Mouse (Mus musculus): ENCODE measurements around the gene Olfr643. TPM values are rescaled to one million over a fixed set of nuclear protein-coding genes. Genes with fewer than 3 reads are reported as not detected.

The Olfr643 gene
- total and polyA plus RNA-seq, 3 experiments, result not detected

DNA sequence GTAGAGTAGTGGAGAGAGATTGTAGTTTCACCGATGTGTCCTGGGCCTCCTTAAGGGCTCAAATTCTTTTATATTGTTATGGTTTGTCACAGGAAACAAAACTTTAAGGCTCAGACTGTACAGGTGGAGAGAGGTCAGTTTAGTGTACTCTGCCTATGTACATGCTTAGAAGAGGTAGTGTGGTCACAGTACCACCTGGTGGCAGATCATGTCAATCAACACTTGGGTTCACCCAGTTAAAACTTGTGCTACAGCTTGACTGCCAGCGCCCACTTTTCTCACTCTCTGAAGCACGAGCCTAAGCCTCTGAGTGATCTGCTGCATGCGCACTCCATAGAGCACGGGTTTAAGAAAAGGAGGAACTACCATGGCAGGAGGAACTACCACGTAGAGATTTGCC, 29.9 kb upstream of the Olfr643 start:
- ATAC-seq (ENCODE audit: extremely low read depth, insufficient number of reproducible peaks, low FRiP score, poor library complexity, severe bottlenecking) (no peak), DNase-seq (ENCODE audit: low spot score) (no peak)
- Histone ChIP-seq H3K4me3 (ENCODE audit: low read depth, low read length) (no peak overlapping the region), H3K36me3 (replicated peaks) (no peaks in the 10 kb centered on the region), H3K4me1 (ENCODE audit: insufficient read depth, low read depth, low read length) (no peaks in the 10 kb centered on the region), H3K9me3 (replicated peaks) (no peaks in the 10 kb centered on the region), H3K27me3 (ENCODE audit: insufficient read depth, low read length) (0 out of 2 replicates have a peak, but pooled peaks cover 3% of the 10 kb centered on the region)
- TF ChIP-seq TAL1 (conservative IDR thresholded peaks at IDR 0.05; ENCODE audit: low read depth, low read length), result no peak
- no peak for TF ChIP-seq CTCF (IDR thresholded peaks at IDR 0.05; ENCODE audit: low read depth, low read length)
- no peak for TF ChIP-seq GATA2 (IDR thresholded peaks at IDR 0.05; ENCODE audit: borderline replicate concordance, low read depth, low read length)
- no peak for TF ChIP-seq GATA1 (IDR thresholded peaks at IDR 0.05; ENCODE audit: borderline replicate concordance, low read length)
- no peak for TF ChIP-seq POLR2AphosphoS5 (IDR thresholded peaks at IDR 0.05; ENCODE audit: insufficient replicate concordance, low read depth, low read length)

DNA sequence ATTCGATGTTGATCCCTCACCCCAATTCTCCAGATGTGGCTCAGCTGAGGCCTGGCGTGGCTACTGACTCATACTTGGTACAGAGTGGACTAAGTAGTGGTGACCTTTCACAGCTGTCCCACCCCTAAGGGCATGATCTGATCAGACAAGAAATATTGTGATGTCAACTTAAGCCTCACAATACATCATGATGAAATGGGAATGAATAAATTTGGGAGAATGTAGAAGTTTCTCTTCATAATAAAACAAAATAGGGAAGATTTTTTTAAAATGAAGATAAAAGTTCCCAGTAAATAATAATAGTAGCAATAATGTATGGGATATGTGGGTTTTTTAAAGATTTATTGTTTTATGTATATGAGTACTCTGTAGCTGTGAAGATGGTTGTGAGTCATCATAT, 13.3 kb upstream of the Olfr643 start, which contains the start of gene Ubqlnl:
Ubqlnl (minus strand) TSS at position 101 of the 400 bp plus-strand sequence.
- Histone ChIP-seq H3K4me3 (ENCODE audit: low read depth, low read length) (no peak within 1 kb of the TSS), H3K9me3 (replicated peaks) (no peaks in the 10 kb centered on the region), H3K27me3 (ENCODE audit: insufficient read depth, low read length) (no peaks in the 10 kb centered on the region; the same call in 1 of the 2 replicates), H3K36me3 (replicated peaks) (no peaks in the 10 kb centered on the region), H3K4me1 (ENCODE audit: insufficient read depth, low read depth, low read length) (no peaks in the 10 kb centered on the region)
- ATAC-seq (ENCODE audit: extremely low read depth, insufficient number of reproducible peaks, low FRiP score, poor library complexity, severe bottlenecking), result no peak
- no peak for DNase-seq (ENCODE audit: low spot score)
- TF ChIP-seq POLR2AphosphoS5 (IDR thresholded peaks at IDR 0.05; ENCODE audit: insufficient replicate concordance, low read depth, low read length), result no peak
- no peak for TF ChIP-seq GATA1 (IDR thresholded peaks at IDR 0.05; ENCODE audit: borderline replicate concordance, low read length)
- TF ChIP-seq TAL1 (conservative IDR thresholded peaks at IDR 0.05; ENCODE audit: low read depth, low read length), result no peak
- no peak for TF ChIP-seq GATA2 (IDR thresholded peaks at IDR 0.05; ENCODE audit: borderline replicate concordance, low read depth, low read length)
- TF ChIP-seq CTCF (IDR thresholded peaks at IDR 0.05; ENCODE audit: low read depth, low read length), result no peak

DNA sequence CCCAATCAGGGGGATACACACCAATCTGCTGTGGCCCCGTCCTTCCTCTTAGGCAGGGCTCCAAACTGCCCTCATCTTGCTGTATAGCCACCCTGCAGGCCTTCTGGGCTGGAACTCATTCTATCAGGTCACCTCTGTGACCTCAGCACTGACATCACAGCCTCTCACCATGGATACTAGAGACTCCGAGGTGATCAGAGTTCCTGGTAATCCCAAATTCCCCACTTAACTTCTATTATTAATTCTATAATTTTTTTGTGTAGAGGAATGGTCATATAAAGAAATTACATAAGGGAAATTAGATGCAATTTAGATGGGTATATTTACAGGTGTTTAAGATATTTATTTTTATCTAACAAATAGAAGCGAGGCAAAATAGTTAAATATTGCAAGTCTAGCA, 6.0 kb upstream of the Olfr643 start, which contains the start of gene Ubqln3:
Ubqln3 (minus strand) TSS at position 101 of the 400 bp plus-strand sequence.
- Histone ChIP-seq H3K27me3 (ENCODE audit: insufficient read depth, low read length) (no peaks in the 10 kb centered on the region; the same call in 1 of the 2 replicates), H3K4me3 (ENCODE audit: low read depth, low read length) (no peak within 1 kb of the TSS), H3K9me3 (replicated peaks) (no peaks in the 10 kb centered on the region), H3K36me3 (replicated peaks) (no peaks in the 10 kb centered on the region), H3K4me1 (ENCODE audit: insufficient read depth, low read depth, low read length) (no peaks in the 10 kb centered on the region)
- ATAC-seq (ENCODE audit: extremely low read depth, insufficient number of reproducible peaks, low FRiP score, poor library complexity, severe bottlenecking) (no peak), DNase-seq (ENCODE audit: low spot score) (no peak)
- TF ChIP-seq CTCF (IDR thresholded peaks at IDR 0.05; ENCODE audit: low read depth, low read length) (no peak), TAL1 (conservative IDR thresholded peaks at IDR 0.05; ENCODE audit: low read depth, low read length) (no peak), GATA1 (IDR thresholded peaks at IDR 0.05; ENCODE audit: borderline replicate concordance, low read length) (no peak), POLR2AphosphoS5 (IDR thresholded peaks at IDR 0.05; ENCODE audit: insufficient replicate concordance, low read depth, low read length) (no peak), GATA2 (IDR thresholded peaks at IDR 0.05; ENCODE audit: borderline replicate concordance, low read depth, low read length) (no peak)

DNA sequence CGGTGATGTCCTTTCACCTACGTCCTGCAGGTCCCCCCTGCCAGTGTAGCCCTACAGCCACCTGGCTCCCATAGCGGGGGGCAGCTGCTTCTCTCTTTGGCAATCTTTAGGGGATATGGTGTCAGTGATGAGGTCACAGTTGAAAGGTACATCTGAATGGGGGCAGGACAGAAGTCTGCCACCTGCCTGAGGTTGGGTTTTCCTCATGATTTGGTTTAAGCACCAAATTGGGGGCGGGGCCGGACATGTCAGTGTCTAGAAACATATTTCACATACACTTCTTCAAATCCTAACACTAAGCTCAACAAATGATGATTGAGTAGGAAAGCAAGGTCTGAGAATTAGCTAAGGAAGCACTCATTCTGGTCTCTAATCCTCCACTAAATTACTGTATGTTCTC, 7.5 kb downstream of the Olfr643 start, which contains the start of gene Ubqln5:
Ubqln5 (minus strand) TSS at position 101 of the 400 bp plus-strand sequence.
- H3K9me3 ChIP-seq (replicated peaks), result no peaks in the 10 kb centered on the region
- no peaks in the 10 kb centered on the region for H3K36me3 ChIP-seq (replicated peaks)
- H3K27me3 ChIP-seq (ENCODE audit: insufficient read depth, low read length), result no peaks in the 10 kb centered on the region; the same call in 1 of the 2 replicates
- H3K4me1 ChIP-seq (ENCODE audit: insufficient read depth, low read depth, low read length), result no peaks in the 10 kb centered on the region
- H3K4me3 ChIP-seq (ENCODE audit: low read depth, low read length), result no peak within 1 kb of the TSS
- ATAC-seq (ENCODE audit: extremely low read depth, insufficient number of reproducible peaks, low FRiP score, poor library complexity, severe bottlenecking) (no peak), DNase-seq (ENCODE audit: low spot score) (no peak)
- TF ChIP-seq TAL1 (conservative IDR thresholded peaks at IDR 0.05; ENCODE audit: low read depth, low read length), result no peak
- no peak for TF ChIP-seq POLR2AphosphoS5 (IDR thresholded peaks at IDR 0.05; ENCODE audit: insufficient replicate concordance, low read depth, low read length)
- TF ChIP-seq GATA1 (IDR thresholded peaks at IDR 0.05; ENCODE audit: borderline replicate concordance, low read length), result no peak
- TF ChIP-seq CTCF (IDR thresholded peaks at IDR 0.05; ENCODE audit: low read depth, low read length), result no peak
- TF ChIP-seq GATA2 (IDR thresholded peaks at IDR 0.05; ENCODE audit: borderline replicate concordance, low read depth, low read length), result no peak

DNA sequence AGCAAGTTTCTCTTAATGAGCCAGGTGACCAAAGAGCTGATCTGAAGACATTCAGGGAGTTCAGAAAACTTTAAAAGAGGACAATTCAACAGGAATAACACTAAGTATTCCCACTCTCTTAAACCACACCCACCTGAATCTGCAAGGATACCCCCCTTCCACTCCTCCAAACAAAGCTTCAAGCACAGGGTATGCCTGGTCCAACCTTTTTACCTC, 32.5 kb downstream of the Olfr643 start, which contains the start of gene Olfr646:
Olfr646 (plus strand) TSS at position 117 of the 216 bp plus-strand sequence.
- Histone ChIP-seq H3K9me3 (replicated peaks) (no peaks in the 10 kb centered on the region), H3K4me1 (ENCODE audit: insufficient read depth, low read depth, low read length) (no peaks in the 10 kb centered on the region), H3K27me3 (ENCODE audit: insufficient read depth, low read length) (no peaks in the 10 kb centered on the region), H3K4me3 (ENCODE audit: low read depth, low read length) (no peak within 1 kb of the TSS), H3K36me3 (replicated peaks) (no peaks in the 10 kb centered on the region)
- DNase-seq (ENCODE audit: low spot score) (no peak), ATAC-seq (ENCODE audit: extremely low read depth, insufficient number of reproducible peaks, low FRiP score, poor library complexity, severe bottlenecking) (no peak)
- TF ChIP-seq TAL1 (conservative IDR thresholded peaks at IDR 0.05; ENCODE audit: low read depth, low read length) (no peak), GATA1 (IDR thresholded peaks at IDR 0.05; ENCODE audit: borderline replicate concordance, low read length) (no peak), GATA2 (IDR thresholded peaks at IDR 0.05; ENCODE audit: borderline replicate concordance, low read depth, low read length) (no peak), POLR2AphosphoS5 (IDR thresholded peaks at IDR 0.05; ENCODE audit: insufficient replicate concordance, low read depth, low read length) (no peak), CTCF (IDR thresholded peaks at IDR 0.05; ENCODE audit: low read depth, low read length) (no peak)

DNA sequence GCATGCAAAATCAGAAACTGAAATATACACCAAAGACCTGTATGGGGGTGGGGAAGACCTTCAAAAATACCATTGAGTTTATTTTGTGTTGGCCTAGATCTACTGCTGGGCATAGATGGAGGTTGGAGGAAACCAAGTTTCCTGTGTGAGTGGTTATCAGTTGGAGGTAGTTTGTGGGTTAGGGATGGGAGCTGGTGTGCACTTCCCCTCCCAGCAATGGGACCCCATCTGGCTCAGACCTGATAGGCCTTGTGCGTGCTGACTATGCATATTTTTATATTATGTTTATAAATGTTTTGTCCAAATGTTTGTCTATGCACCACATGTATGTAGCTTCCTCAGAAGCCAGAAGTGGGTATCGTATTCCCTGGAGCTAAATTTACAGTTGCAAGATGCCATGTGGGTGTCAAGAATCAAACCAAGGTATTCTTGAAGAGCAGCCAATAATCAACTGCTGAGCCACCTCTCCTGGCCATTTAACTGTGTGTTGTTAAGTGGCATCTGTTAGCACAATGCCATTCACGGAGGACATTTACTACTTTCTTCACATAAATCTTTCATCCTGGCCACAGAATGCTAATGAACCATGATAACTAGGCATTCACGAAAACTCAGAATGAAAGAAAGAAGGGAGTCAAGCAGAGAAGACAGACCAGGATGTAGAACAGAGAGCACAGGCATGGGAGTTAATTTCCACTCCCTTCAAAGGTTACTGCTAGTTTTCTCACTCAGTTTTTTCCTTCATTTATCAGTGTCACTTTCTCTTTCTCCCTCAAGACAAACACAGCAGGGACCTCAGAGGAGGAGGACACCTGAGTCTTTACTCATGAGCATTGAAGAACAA, 33.1 kb downstream of the Olfr643 start:
- H3K4me3 ChIP-seq (ENCODE audit: low read depth, low read length), result no peak overlapping the region
- H3K9me3 ChIP-seq (replicated peaks), result no peaks in the 10 kb centered on the region
- H3K36me3 ChIP-seq (replicated peaks), result no peaks in the 10 kb centered on the region
- H3K4me1 ChIP-seq (ENCODE audit: insufficient read depth, low read depth, low read length), result no peaks in the 10 kb centered on the region
- TF ChIP-seq CTCF (IDR thresholded peaks at IDR 0.05; ENCODE audit: low read depth, low read length) (no peak), GATA1 (IDR thresholded peaks at IDR 0.05; ENCODE audit: borderline replicate concordance, low read length) (no peak), GATA2 (IDR thresholded peaks at IDR 0.05; ENCODE audit: borderline replicate concordance, low read depth, low read length) (no peak), POLR2AphosphoS5 (IDR thresholded peaks at IDR 0.05; ENCODE audit: insufficient replicate concordance, low read depth, low read length) (no peak), TAL1 (conservative IDR thresholded peaks at IDR 0.05; ENCODE audit: low read depth, low read length) (no peak)
- ATAC-seq (ENCODE audit: extremely low read depth, insufficient number of reproducible peaks, low FRiP score, poor library complexity, severe bottlenecking), result no peak
- H3K27me3 ChIP-seq (ENCODE audit: insufficient read depth, low read length), result no peaks in the 10 kb centered on the region
- DNase-seq (ENCODE audit: low spot score), result no peak

Data from G1E (cell line).